Mouse (Mus musculus): ENCODE measurements around the gene Cdc42bpg. TPM values are rescaled to one million over a fixed set of nuclear protein-coding genes. Genes with fewer than 3 reads are reported as not detected.

Gene Cdc42bpg
- polyA plus RNA-seq, 1 experiment = 133 TPM

DNA sequence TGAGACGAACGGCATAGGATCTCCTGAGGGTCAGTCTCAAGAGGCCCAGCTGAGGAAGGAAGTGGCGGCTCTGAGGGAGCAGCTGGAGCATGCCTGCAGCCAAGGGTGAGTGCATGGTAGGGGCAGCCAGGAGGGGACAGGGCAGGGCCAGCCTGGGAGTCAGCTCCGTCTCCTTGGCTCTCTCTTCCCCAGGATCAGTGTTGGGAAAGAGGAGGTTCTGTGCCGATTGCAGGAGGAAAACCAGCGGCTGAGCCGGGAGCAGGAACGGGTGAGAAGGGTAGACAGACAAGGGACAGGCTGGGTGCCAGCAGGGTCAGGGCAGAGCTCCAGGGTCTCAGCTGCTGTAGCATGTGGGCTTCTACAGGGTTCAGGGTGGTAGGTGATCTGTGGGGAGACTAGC is 8.3 kb downstream of the Cdc42bpg start:
- no peak for TF ChIP-seq POLR2A (IDR thresholded peaks at IDR 0.05; ENCODE audit: borderline replicate concordance, extremely low read depth, low read depth, low read length)
- no peak for TF ChIP-seq CTCF (IDR thresholded peaks at IDR 0.05; ENCODE audit: insufficient read depth, low read length)
- H3K4me3 ChIP-seq (replicated peaks; ENCODE audit: extremely low read depth, low read depth, low read length) = no peak overlapping the region
- 58% methylated on average over 8 of the region's 8 CpGs for WGBS
- no peak for DNase-seq
- no peaks in the 10 kb centered on the region for H3K4me1 ChIP-seq (ENCODE audit: control insufficient read depth, insufficient read depth, low read length)

DNA sequence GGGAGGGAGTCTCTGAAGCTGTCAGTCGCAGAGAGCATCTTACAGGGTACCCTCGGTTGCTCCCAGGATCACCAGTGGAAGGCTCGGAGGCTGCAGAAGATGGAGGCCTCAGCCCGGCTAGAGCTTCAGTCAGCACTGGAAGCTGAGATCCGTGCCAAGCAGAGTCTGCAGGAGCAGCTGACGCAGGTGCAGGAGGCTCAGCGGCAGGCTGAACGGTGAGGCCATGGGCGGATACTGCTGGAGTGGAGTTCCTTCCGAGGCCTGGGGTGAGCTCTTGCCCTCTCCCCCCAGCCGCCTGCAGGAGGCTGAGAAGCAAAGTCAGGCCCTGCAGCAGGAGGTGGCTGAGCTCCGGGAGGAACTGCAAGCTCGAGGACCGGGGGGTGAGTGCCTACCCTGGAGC is 9.3 kb downstream of the Cdc42bpg start:
- no peaks in the 10 kb centered on the region for H3K4me1 ChIP-seq (ENCODE audit: control insufficient read depth, insufficient read depth, low read length)
- WGBS = 75% methylated on average over 14 of the region's 14 CpGs
- TF ChIP-seq POLR2A (IDR thresholded peaks at IDR 0.05; ENCODE audit: borderline replicate concordance, extremely low read depth, low read depth, low read length) (no peak), CTCF (IDR thresholded peaks at IDR 0.05; ENCODE audit: insufficient read depth, low read length) (no peak)
- no peak overlapping the region for H3K4me3 ChIP-seq (replicated peaks; ENCODE audit: extremely low read depth, low read depth, low read length)
- DNase-seq = no peak

DNA sequence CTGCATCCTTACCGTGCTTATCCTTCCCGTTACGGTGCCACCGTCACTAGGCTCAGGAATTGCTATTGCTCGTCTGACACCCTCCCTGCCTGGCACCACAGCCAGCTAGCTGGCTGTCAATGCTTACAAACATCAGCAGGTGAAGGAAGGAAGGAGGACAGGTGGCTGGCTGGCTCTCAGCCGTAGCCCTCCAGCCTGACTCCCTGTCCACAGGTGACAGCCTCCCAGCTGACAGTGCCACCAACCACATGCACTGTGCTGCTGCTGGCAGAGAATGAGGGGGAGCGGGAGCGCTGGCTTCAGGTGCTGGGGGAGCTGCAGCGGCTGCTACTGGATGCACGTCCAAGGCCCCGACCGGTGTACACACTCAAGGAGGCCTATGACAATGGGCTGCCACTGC is 11.9 kb downstream of the Cdc42bpg start:
- H3K4me3 ChIP-seq (replicated peaks; ENCODE audit: extremely low read depth, low read depth, low read length) = no peak overlapping the region
- DNase-seq = no peak
- 94% methylated on average over 12 of the region's 12 CpGs for WGBS
- TF ChIP-seq POLR2A (IDR thresholded peaks at IDR 0.05; ENCODE audit: borderline replicate concordance, extremely low read depth, low read depth, low read length) (no peak), CTCF (IDR thresholded peaks at IDR 0.05; ENCODE audit: insufficient read depth, low read length) (no peak)
- H3K4me1 ChIP-seq (ENCODE audit: control insufficient read depth, insufficient read depth, low read length) = no peaks in the 10 kb centered on the region

DNA sequence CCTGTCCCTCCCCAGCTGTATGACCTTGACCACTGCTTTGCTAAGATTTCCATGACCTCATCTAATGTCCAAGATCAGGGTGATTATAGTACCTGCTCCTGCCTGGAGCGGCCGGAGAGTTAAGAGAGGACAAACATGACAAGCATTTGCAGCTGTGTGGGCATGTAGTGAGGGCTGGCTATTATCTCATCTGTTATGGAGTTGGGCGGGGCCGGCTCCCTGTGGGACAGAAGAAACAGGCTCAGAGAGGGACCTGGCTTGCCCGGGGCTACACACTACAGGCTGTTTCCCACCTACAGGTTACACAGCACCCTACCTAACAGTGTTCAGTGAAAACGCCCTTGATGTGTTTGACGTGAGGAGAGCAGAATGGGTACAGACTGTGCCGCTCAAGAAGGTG is 15.1 kb downstream of the Cdc42bpg start:
- Histone ChIP-seq H3K4me3 (replicated peaks; ENCODE audit: extremely low read depth, low read depth, low read length) (no peak overlapping the region), H3K4me1 (ENCODE audit: control insufficient read depth, insufficient read depth, low read length) (no peaks in the 10 kb centered on the region)
- TF ChIP-seq POLR2A (IDR thresholded peaks at IDR 0.05; ENCODE audit: borderline replicate concordance, extremely low read depth, low read depth, low read length) (no peak), CTCF (IDR thresholded peaks at IDR 0.05; ENCODE audit: insufficient read depth, low read length) (no peak)
- WGBS = 80% methylated on average over 8 of the region's 8 CpGs
- DNase-seq = no peak

DNA sequence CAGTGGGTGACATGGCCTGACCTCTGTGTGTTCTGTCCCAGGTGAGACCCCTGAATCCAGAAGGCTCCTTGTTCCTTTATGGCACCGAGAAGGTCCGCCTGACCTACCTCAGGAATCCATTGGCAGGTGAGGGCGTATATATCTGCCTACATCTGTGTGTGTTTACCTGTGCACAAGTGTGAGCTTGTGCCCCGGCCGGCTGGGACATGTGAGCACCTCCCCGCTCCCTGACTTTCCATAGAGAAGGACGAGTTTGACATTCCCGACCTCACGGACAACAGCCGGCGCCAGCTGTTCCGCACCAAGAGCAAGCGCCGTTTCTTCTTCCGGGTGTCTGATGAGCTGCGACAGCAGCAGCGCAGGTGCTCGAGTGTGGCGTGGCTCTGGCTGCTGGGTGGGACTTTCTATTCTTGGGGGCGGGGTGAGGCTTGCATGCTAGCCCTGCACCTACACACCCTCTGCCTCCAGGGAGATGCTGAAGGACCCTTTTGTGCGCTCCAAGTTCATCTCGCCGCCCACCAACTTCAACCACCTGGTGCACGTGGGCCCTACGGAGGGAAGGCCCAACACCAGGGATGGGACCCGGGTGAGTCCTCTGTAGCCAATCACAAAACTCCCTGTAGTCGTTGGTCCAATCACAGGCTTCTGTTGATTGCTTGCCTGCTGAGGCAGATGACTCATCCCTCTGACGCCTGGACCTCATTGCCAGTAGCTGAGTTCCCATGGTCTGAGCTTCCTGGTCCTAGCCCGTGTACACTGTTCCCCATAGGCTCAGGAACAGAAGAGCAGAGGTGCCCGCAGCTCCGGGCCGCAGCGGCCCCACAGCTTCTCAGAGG is 15.7 kb downstream of the Cdc42bpg start:
- DNase-seq = no peak
- Histone ChIP-seq H3K4me3 (replicated peaks; ENCODE audit: extremely low read depth, low read depth, low read length) (no peak overlapping the region), H3K4me1 (ENCODE audit: control insufficient read depth, insufficient read depth, low read length) (no peaks in the 10 kb centered on the region)
- WGBS = 74% methylated on average over 33 of the region's 33 CpGs
- TF ChIP-seq POLR2A (IDR thresholded peaks at IDR 0.05; ENCODE audit: borderline replicate concordance, extremely low read depth, low read depth, low read length) (no peak), CTCF (IDR thresholded peaks at IDR 0.05; ENCODE audit: insufficient read depth, low read length) (no peak)

DNA sequence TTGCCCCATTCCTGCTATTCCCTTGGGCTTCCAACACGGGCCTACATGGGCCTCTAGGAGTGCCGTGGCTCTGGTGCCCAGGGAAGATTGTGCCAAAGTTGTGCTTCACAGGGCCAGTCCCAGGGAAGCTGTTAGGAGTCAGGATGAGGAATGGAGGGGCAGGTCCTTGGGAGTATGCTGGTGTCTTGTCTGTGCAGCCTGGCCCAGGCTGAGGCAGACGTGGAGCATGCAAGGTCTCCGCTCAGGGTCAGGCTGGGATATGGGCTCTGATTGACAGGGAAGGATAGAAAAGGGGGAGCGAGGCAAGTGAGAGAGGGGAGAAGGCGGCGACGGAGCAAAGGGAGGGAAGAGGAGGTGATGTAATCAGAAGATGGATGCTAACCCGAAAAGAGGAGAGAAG is 18.5 kb downstream of the Cdc42bpg start:
- no peak for DNase-seq
- WGBS = 76% methylated on average over 9 of the region's 9 CpGs
- Histone ChIP-seq H3K4me3 (replicated peaks; ENCODE audit: extremely low read depth, low read depth, low read length) (no peak overlapping the region), H3K4me1 (ENCODE audit: control insufficient read depth, insufficient read depth, low read length) (no peaks in the 10 kb centered on the region)
- no peak for TF ChIP-seq CTCF (IDR thresholded peaks at IDR 0.05; ENCODE audit: insufficient read depth, low read length)
- TF ChIP-seq POLR2A (IDR thresholded peaks at IDR 0.05; ENCODE audit: borderline replicate concordance, extremely low read depth, low read depth, low read length) = no peak

DNA sequence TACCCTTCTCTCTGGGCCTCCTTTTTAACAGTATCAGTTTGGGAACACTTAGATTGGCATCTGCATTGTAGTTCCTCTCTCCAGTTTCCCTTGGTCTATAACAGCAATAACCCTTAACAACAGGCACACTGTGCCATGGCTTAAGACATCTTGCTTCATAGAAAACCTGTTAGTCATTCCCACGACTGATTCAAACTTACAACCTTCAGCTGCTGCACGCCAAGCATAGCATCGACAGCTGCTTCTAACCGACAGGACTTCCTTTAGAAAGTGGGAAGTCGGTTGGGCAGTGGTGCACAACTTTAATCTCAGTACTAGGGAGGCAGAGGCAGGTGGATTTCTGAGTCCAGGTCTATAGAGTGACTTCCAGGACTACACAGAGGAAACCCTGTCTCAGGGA is 24.9 kb downstream of the Cdc42bpg start:
- Histone ChIP-seq H3K4me3 (replicated peaks; ENCODE audit: extremely low read depth, low read depth, low read length) (no peak overlapping the region), H3K4me1 (ENCODE audit: control insufficient read depth, insufficient read depth, low read length) (peaks cover 11% of the 10 kb centered on the region; the same call in 1 of the 2 replicates)
- DNase-seq = no peak
- WGBS = 34% methylated on average over 5 of the region's 5 CpGs
- TF ChIP-seq POLR2A (IDR thresholded peaks at IDR 0.05; ENCODE audit: borderline replicate concordance, extremely low read depth, low read depth, low read length) (no peak), CTCF (IDR thresholded peaks at IDR 0.05; ENCODE audit: insufficient read depth, low read length) (no peak)

DNA sequence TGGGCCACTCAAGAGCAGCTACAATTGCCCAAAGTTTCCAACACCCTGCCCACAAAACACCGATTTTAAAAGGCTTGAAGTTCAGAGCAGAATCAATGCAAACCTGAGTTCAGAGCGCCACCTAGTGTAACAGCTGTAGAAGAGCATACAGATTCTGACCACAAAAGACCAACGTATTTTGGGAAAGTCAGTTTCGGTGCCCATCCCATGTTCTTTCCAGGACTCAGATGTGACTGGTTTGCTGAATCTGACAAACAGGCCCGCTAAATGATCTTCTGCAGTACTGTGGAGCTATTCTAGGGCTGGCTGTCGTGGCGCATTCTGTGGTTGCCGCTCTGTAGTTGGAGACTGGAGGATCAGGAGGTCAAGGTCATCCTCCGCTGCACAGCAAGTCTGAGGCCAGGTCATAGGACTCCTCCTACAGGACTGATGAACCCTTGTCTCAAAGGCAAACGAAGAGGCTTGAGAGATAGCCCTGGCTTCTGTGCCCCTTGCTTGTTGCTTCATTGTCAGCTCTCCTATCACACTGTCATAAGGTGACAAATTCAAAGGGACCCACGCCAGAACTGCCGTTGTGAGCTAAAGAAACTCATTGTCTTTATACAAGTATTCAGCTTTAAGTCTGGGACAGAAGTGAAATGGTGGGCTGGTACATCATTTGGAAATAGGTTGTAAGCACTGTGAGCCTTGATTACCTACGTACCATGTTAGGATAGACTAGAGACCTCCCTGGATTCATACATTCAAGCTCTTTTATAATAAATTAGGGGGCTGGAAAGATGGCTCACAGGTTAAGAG is 25.7 kb downstream of the Cdc42bpg start:
- peak; percentile 57 for DNase-seq
- TF ChIP-seq POLR2A (IDR thresholded peaks at IDR 0.05; ENCODE audit: borderline replicate concordance, extremely low read depth, low read depth, low read length) (no peak), CTCF (IDR thresholded peaks at IDR 0.05; ENCODE audit: insufficient read depth, low read length) (peak; percentile 34; the same call in 1 of the 2 replicates)
- WGBS = 20% methylated on average over 13 of the region's 13 CpGs
- Histone ChIP-seq H3K4me3 (replicated peaks; ENCODE audit: extremely low read depth, low read depth, low read length) (no peak overlapping the region), H3K4me1 (ENCODE audit: control insufficient read depth, insufficient read depth, low read length) (peaks cover 17% of the 10 kb centered on the region; the same call in 1 of the 2 replicates)

DNA sequence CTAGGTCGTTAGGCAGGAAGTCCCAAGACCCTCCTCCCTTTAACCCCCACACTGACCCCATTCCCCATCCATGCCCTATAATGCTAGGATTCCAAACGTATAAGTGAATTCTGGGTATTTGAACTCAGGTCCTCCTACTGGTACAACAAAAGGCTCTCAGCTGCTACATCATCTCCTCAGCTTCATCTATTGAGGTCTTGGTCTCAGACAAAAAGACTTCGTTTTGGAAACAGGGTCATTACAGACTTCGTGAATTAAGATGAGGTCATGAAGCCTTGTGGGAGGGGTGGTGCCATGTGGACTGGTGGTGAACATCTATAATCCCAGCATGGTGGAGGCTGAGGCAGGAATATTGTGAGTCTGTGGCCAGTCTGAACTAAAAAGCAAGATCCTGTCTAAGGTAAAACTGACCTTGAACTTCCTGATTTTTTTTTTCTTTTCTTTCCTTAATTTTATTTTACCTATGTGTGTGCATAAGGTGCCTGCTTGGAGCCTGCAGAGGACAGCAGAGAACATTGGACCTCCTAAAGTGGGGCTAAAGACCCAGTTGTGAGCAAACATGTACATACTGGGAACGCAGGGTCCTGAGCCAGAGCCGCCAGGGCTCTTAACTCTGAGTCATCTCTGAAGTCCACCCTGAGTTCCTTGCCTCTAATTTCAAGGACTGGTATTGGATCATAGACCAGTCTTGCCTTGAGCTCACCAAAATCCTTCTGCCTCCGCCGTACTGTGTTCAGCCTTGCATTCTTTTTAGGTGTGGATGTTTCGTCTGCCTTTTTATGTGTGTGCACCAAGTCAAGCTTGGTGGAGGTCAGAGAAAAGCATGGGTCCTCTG is 27.7 kb downstream of the Cdc42bpg start:
- 49% methylated on average over 9 of the region's 9 CpGs for WGBS
- no peak for DNase-seq
- no peak overlapping the region for H3K4me3 ChIP-seq (replicated peaks; ENCODE audit: extremely low read depth, low read depth, low read length)

More for the DNA sequence above, 27.7 kb downstream of the Cdc42bpg start:
- peaks cover 17% of the 10 kb centered on the region; the same call in 1 of the 2 replicates for H3K4me1 ChIP-seq (ENCODE audit: control insufficient read depth, insufficient read depth, low read length)
- TF ChIP-seq CTCF (IDR thresholded peaks at IDR 0.05; ENCODE audit: insufficient read depth, low read length) (no peak), POLR2A (IDR thresholded peaks at IDR 0.05; ENCODE audit: borderline replicate concordance, extremely low read depth, low read depth, low read length) (no peak)
